Mouse (Mus musculus) neural tube, embryonic 14.5 days (tissue): Measurements from ENCODE around the gene Kif1c. TPM values are rescaled to one million over a fixed set of nuclear protein-coding genes. Genes with fewer than 3 reads are reported as not detected.
"Not testable (repeated sequence)": the region's sequence is repeated elsewhere in the genome, so short reads cannot be mapped to it uniquely, and the experiment has no call there.

ENCODE experiments used
- ATAC-seq: fragments of 200-750 bp; cut with Nextera tagmentation; 2 replicates; pipeline ENCODE4 v1.8.0; 2017; ENCODE audit warnings: low read depth, mild to moderate bottlenecking, moderate TSS enrichment, moderate library complexity
- H3K27ac ChIP-seq: fragments of 300-500 bp; sonication (generic); 2 replicates; pipeline ENCODE4 v1.5.1; 2014; ENCODE audit warnings: low read depth, mild to moderate bottlenecking, control low read depth, low read length, moderate library complexity, mixed read lengths
- H3K27me3 ChIP-seq: fragments of 300-500 bp; sonication (generic); 2 replicates; pipeline ENCODE4 v1.6.1; 2014; ENCODE audit warnings: low read length; ENCODE audit not compliant: control insufficient read depth, insufficient read depth
- H3K36me3 ChIP-seq: fragments of 300-500 bp; sonication (generic); 2 replicates; pipeline ENCODE4 v1.6.1; 2014; ENCODE audit warnings: low read length, mixed read lengths; ENCODE audit not compliant: control insufficient read depth, insufficient read depth
- H3K4me1 ChIP-seq: fragments of 300-500 bp; sonication (generic); 2 replicates; pipeline ENCODE4 v1.6.1; 2014; ENCODE audit warnings: low read length; ENCODE audit not compliant: control insufficient read depth, insufficient read depth
- H3K4me2 ChIP-seq: fragments of 300-500 bp; sonication (generic); 2 replicates; pipeline ENCODE4 v1.6.1; 2014; ENCODE audit warnings: mild to moderate bottlenecking, low read depth, low read length, control low read depth
- H3K4me3 ChIP-seq: fragments of 300-500 bp; sonication (generic); 2 replicates; pipeline ENCODE4 v1.5.1; 2014; ENCODE audit warnings: low read depth, low read length, control low read depth, mixed read lengths
- H3K9ac ChIP-seq: fragments of 300-500 bp; sonication (generic); replicated peaks from 2 replicates; pipeline ENCODE4 v1.6.1; 2014; ENCODE audit warnings: low read depth, mild to moderate bottlenecking, control low read depth, low read length, mixed read lengths
- H3K9me3 ChIP-seq: fragments of 300-500 bp; sonication (generic); 2 replicates; pipeline ENCODE4 v1.6.1; 2016; ENCODE audit warnings: low read length; ENCODE audit not compliant: control insufficient read depth
- WGBS: fragments of 180-500 bp; shearing (Covaris S2); extraction: QIAGEN DNeasy Blood & Tissue Kit; methylation state at CpG from one replicate; pipeline ENCODE4 v1.1.7; 2014; 5-methylcytosine and 5-hydroxymethylcytosine counted together
- microRNA-seq: library from miRNA; unstranded; fragments of <30 nt; microRNA quantifications from one replicate; pipeline ENCODE4, GENCODE M21; 2016
- polyA plus RNA-seq: library from polyadenylated mRNA; unstranded; fragments of >200 nt; fragmentation: Nextera tagmentation; extraction: Ambion mirVana; gene quantifications from 2 replicates; pipeline ENCODE4 v1.2.1, GENCODE M21; 2014

Gene Kif1c
- polyA plus RNA-seq, 1 experiment from 2014 or later = 3.1 TPM

GRCm38 (mm10) chr11:70778058-70778457 is 77.7 kb downstream of the Kif1c start:
- not testable (repeated sequence) for H3K4me1 ChIP-seq, H3K36me3 ChIP-seq, H3K9ac ChIP-seq, H3K9me3 ChIP-seq, H3K4me3 ChIP-seq, H3K27me3 ChIP-seq, H3K4me2 ChIP-seq, ATAC-seq, H3K27ac ChIP-seq
- 36% methylated on average over 6 of the region's 6 CpGs for WGBS

Small RNA genes lying within 50 kb of the gene (microRNA-seq; reads per million reads assigned to microRNA genes)
- not detected for gene Gm22760
- gene Mir6925 = not detected

Other genes with a start within 250 kb of the Kif1c start
- 41.4 and 46.6 TPM in 2 replicates for gene Med11, start 248.6 kb upstream of the Kif1c start, polyA plus RNA-seq
- gene Zmynd15, start 241.1 kb upstream of the Kif1c start, polyA plus RNA-seq = 0.31 and 1.5 TPM in 2 replicates
- gene Cxcl16, start 240.6 kb upstream of the Kif1c start, polyA plus RNA-seq = 1.2 and 14.6 TPM in 2 replicates
- 1.8 and 3.7 TPM in 2 replicates for gene Tm4sf5, start 195.3 kb upstream of the Kif1c start, polyA plus RNA-seq
- not detected in 2 replicates for gene Vmo1, start 185.9 kb upstream of the Kif1c start, polyA plus RNA-seq
- 0.27 TPM in 1 of 2 replicates, not detected in the other for gene Gltpd2, start 181.4 kb upstream of the Kif1c start, polyA plus RNA-seq
- gene Psmb6, start 175.2 kb upstream of the Kif1c start, polyA plus RNA-seq = 743 and 801 TPM in 2 replicates
- gene Gm40193, start 167.6 kb upstream of the Kif1c start, polyA plus RNA-seq = not detected in 2 replicates
- 13.7 and 16.6 TPM in 2 replicates for gene Pld2, start 160.5 kb upstream of the Kif1c start, polyA plus RNA-seq
- gene Mink1, start 137.7 kb upstream of the Kif1c start, polyA plus RNA-seq = 20.2 and 22.0 TPM in 2 replicates
- not detected in 2 replicates for gene 4930544D05Rik, start 84.7 kb upstream of the Kif1c start, polyA plus RNA-seq
- gene Chrne, start 81.3 kb upstream of the Kif1c start, polyA plus RNA-seq = 0.22 TPM in 1 of 2 replicates, not detected in the other
- gene Gp1ba, start 61.4 kb upstream of the Kif1c start, polyA plus RNA-seq = 0.27 and 0.31 TPM in 2 replicates
- 98.6 and 110 TPM in 2 replicates for gene Rnf167, start 53.3 kb upstream of the Kif1c start, polyA plus RNA-seq
- gene Slc25a11, start 53.1 kb upstream of the Kif1c start, polyA plus RNA-seq = 156 and 172 TPM in 2 replicates
- 578 and 686 TPM in 2 replicates for gene Pfn1, start 45.9 kb upstream of the Kif1c start, polyA plus RNA-seq
- 8.3 and 10.1 TPM in 2 replicates for gene Eno3, start 43.3 kb upstream of the Kif1c start, polyA plus RNA-seq
- 136 and 151 TPM in 2 replicates for gene Spag7, start 31.1 kb upstream of the Kif1c start, polyA plus RNA-seq
- gene Camta2, start 12.4 kb upstream of the Kif1c start, polyA plus RNA-seq = 24.9 and 29.0 TPM in 2 replicates
- gene Inca1, start 393 bp upstream of the Kif1c start, polyA plus RNA-seq = 1.4 and 1.5 TPM in 2 replicates
- 16.3 and 19.8 TPM in 2 replicates for gene Zfp3, start 63.7 kb downstream of the Kif1c start, polyA plus RNA-seq
- not detected in 2 replicates for gene Scimp, start 112.0 kb downstream of the Kif1c start, polyA plus RNA-seq
- gene Rabep1, start 144.2 kb downstream of the Kif1c start, polyA plus RNA-seq = 80.7 and 80.9 TPM in 2 replicates